Mouse (Mus musculus) Patski (cell line): ENCODE data around the gene Gm44790. TPM values are rescaled to one million over a fixed set of nuclear protein-coding genes. Genes with fewer than 3 reads are reported as not detected.

Experiments
- ATAC-seq: fragments of 100-300 bp; one replicate; pipeline ENCODE4 v1.8.0; 2021
- CTCF ChIA-PET: fragments of 350-600 bp; sonication (Branson Sonifier 250); formaldehyde crosslinking; loops from one replicate; lab custom pipeline; 2022; ENCODE audit warnings: inconsistent platforms; lab: Charles Lee
- POLR2A ChIA-PET: fragments of 350-600 bp; sonication (Branson Sonifier 250); formaldehyde crosslinking; loops from one replicate; lab custom pipeline; 2022; ENCODE audit warnings: antibody characterized with exemption, inconsistent platforms; lab: Charles Lee
- DNase-seq: peaks from one replicate; pipeline ENCODE4 v3.0.0-alpha.2; 2011; ENCODE audit warnings: low read depth, low spot score
- H3K27me3 ChIP-seq: fragments of 371-371 bp; one replicate; pipeline ENCODE4 v1.5.1; 2021
- CTCF ChIP-seq: fragments of 100-300 bp; IDR thresholded peaks from one replicate; pipeline ENCODE4 v1.5.1; 2021
- in situ Hi-C: fragments of 300-500 bp; cut with MboI; formaldehyde crosslinking; loops from 3 replicates; pipeline ENCODE4 v1.11.1; 2018; ENCODE audit warnings: low pct_unique_long_range_greater_than_20kb, mixed read lengths
- polyA plus RNA-seq: library from polyadenylated mRNA; unstranded; gene quantifications from one replicate; pipeline ENCODE4 v1.2.3, GENCODE M21; 2021

The Gm44790 gene
- polyA plus RNA-seq, 1 experiment from 2014 or later, result 3.1 TPM

GRCm38 (mm10) chr6:86433696-86434095 lies 7.2 kb downstream of the Gm44790 start:
- ChIA-PET POLR2A (no interaction called here), CTCF (no interaction called here)
- H3K27me3 ChIP-seq, result no peaks in the 10 kb centered on the region
- DNase-seq (no peak), ATAC-seq (no peak)
- TF ChIP-seq CTCF, result no peak
- in situ Hi-C loops, result loop anchor here (10.0 kb wide), 2 partner anchors 101 to 241 kb away; no protein-coding TSS in a partner anchor

GRCm38 (mm10) chr6:86437711-86438110 lies 11.3 kb downstream of the Gm44790 start:
- DNase-seq (no peak), ATAC-seq (no peak)
- POLR2A ChIA-PET, result interaction anchor here (0.6 to 0.7 kb wide), 2 partner anchors 30 to 231 kb away, joined by 3 read pairs; no protein-coding TSS in a partner anchor
- CTCF ChIA-PET, result interaction anchor here (1.1 kb wide), 1 partner anchor 93 kb away, joined by 4 read pairs; no protein-coding TSS in a partner anchor
- H3K27me3 ChIP-seq, result no peaks in the 10 kb centered on the region
- in situ Hi-C loops, result loop anchor here (10.0 kb wide), 2 partner anchors 97 to 237 kb away; no protein-coding TSS in a partner anchor
- peak; percentile 52 for TF ChIP-seq CTCF

- DNase-seq (peak; percentile 84), ATAC-seq (peak; percentile 82)
- ChIA-PET CTCF (interaction anchor here (1.3 to 1.9 kb wide), 3 partner anchors 10 to 103 kb away, joined by 3 to 7 read pairs (median 5); no protein-coding TSS in a partner anchor), POLR2A (interaction anchor here (0.7 to 1.6 kb wide), 3 partner anchors 12 to 86 kb away, joined by 3 read pairs; no protein-coding TSS in a partner anchor)
- in situ Hi-C loops, result loop anchor here (10.0 kb wide), 2 partner anchors 96 to 236 kb away; no protein-coding TSS in a partner anchor
- H3K27me3 ChIP-seq, result no peaks in the 10 kb centered on the region
- peak; percentile 75 for TF ChIP-seq CTCF
Observed at GRCm38 (mm10) chr6:86438272-86439118, 12.0 kb downstream of the Gm44790 start, which contains the start of gene C87436. Gene C87436, plus strand, starts transcription at chr6:86438374.

- in situ Hi-C loops, result loop anchor here (10.0 kb wide), 2 partner anchors 96 to 236 kb away; no protein-coding TSS in a partner anchor
- TF ChIP-seq CTCF, result no peak
- ChIA-PET CTCF (interaction anchor here (1.3 to 1.9 kb wide), 3 partner anchors 9 to 102 kb away, joined by 3 to 7 read pairs (median 5); no protein-coding TSS in a partner anchor), POLR2A (interaction anchor here (0.9 to 1.6 kb wide), 2 partner anchors 11 to 86 kb away, joined by 3 read pairs; no protein-coding TSS in a partner anchor)
- DNase-seq (no peak), ATAC-seq (no peak)
- no peaks in the 10 kb centered on the region for H3K27me3 ChIP-seq
Observed at GRCm38 (mm10) chr6:86439119-86439496, 12.7 kb downstream of the Gm44790 start.

GRCm38 (mm10) chr6:86439531-86439930 lies 13.1 kb downstream of the Gm44790 start:
- ChIA-PET POLR2A (interaction anchor here (0.9 to 1.6 kb wide), 2 partner anchors 11 to 85 kb away, joined by 3 read pairs; no protein-coding TSS in a partner anchor), CTCF (interaction anchor here (1.3 to 1.9 kb wide), 3 partner anchors 9 to 102 kb away, joined by 3 to 7 read pairs (median 5); no protein-coding TSS in a partner anchor)
- in situ Hi-C loops, result loop anchor here (10.0 kb wide), 2 partner anchors 95 to 235 kb away; no protein-coding TSS in a partner anchor
- H3K27me3 ChIP-seq, result no peaks in the 10 kb centered on the region
- no peak for TF ChIP-seq CTCF
- ATAC-seq (no peak), DNase-seq (no peak)

GRCm38 (mm10) chr6:86441571-86441970 lies 15.1 kb downstream of the Gm44790 start:
- no peak for ATAC-seq
- POLR2A ChIA-PET, result interaction anchor here (0.7 kb wide), 1 partner anchor 32 kb away, joined by 3 read pairs; no protein-coding TSS in a partner anchor
- no peaks in the 10 kb centered on the region for H3K27me3 ChIP-seq
- no peak for TF ChIP-seq CTCF
- in situ Hi-C loops, result no loop called here
- CTCF ChIA-PET, result interaction anchor here (1.2 to 1.3 kb wide), 2 partner anchors 9 to 103 kb away, joined by 3 to 5 read pairs; no protein-coding TSS in a partner anchor
- no peak for DNase-seq

- CTCF ChIA-PET, result no interaction called here
Observed at GRCm38 (mm10) chr6:86445551-86445950, 19.1 kb downstream of the Gm44790 start.

GRCm38 (mm10) chr6:86446927-86447568 lies 20.6 kb downstream of the Gm44790 start:
- no peak for TF ChIP-seq CTCF
- CTCF ChIA-PET, result no interaction called here

More at GRCm38 (mm10) chr6:86445551-86445950, 19.1 kb downstream of the Gm44790 start:
- in situ Hi-C loops, result no loop called here
- ATAC-seq (no peak), DNase-seq (no peak)
- POLR2A ChIA-PET, result no interaction called here
- no peaks in the 10 kb centered on the region for H3K27me3 ChIP-seq
- no peak for TF ChIP-seq CTCF

GRCm38 (mm10) chr6:86456727-86457126 lies 30.3 kb downstream of the Gm44790 start:
- no peaks in the 10 kb centered on the region for H3K27me3 ChIP-seq
- no peak for DNase-seq
- ATAC-seq, result no peak
- in situ Hi-C loops, result no loop called here
- ChIA-PET CTCF (interaction anchor here (0.7 to 1.0 kb wide), 2 partner anchors 9 to 11 kb away, joined by 3 read pairs; no protein-coding TSS in a partner anchor), POLR2A (no interaction called here)
- TF ChIP-seq CTCF, result no peak

More at GRCm38 (mm10) chr6:86446927-86447568, 20.6 kb downstream of the Gm44790 start:
- ATAC-seq, result no peak
- POLR2A ChIA-PET, result no interaction called here
- no peak for DNase-seq
- in situ Hi-C loops, result no loop called here
- H3K27me3 ChIP-seq, result no peaks in the 10 kb centered on the region
